Mouse (Mus musculus) gonadal fat pad, adult 2 months (tissue): ENCODE data around the gene Klhl32. TPM values are rescaled to one million over a fixed set of nuclear protein-coding genes. Genes with fewer than 3 reads are reported as not detected.

Source experiments
- polyA plus RNA-seq: library from polyadenylated mRNA; depleted of rRNA; stranded (reverse); fragments of >200 nt; gene quantifications from 2 replicates; pipeline ENCODE4 v1.2.3, GENCODE M21; 2012; rRNA removed

Gene Klhl32
- polyA plus RNA-seq, 1 experiment = 1.0 TPM

Other genes with a start within 250 kb of the Klhl32 start
- 2.1 and 2.8 TPM in 2 replicates for gene Ndufaf4, start 47.0 kb upstream of the Klhl32 start, polyA plus RNA-seq
- 7.0 and 12.8 TPM in 2 replicates for gene Gpr63, start 115.3 kb upstream of the Klhl32 start, polyA plus RNA-seq